Mouse (Mus musculus): Measurements from ENCODE around the gene Dennd1c.
"Not testable (repeated sequence)": the region's sequence is repeated elsewhere in the genome, so short reads cannot be mapped to it uniquely, and the experiment has no call there.

- not testable (repeated sequence) for TF ChIP-seq CTCF (IDR thresholded peaks at IDR 0.05; ENCODE audit: control insufficient read depth, insufficient read depth, insufficient read length); MYOD1 (IDR thresholded peaks at IDR 0.05; ENCODE audit: control insufficient read depth, insufficient read length, low read depth); MAX (IDR thresholded peaks at IDR 0.05)
Observed at GRCm38 (mm10) chr17:57051679-57052078, 26.6 kb downstream of the Dennd1c start.

Data from C2C12 (cell line).